Mouse (Mus musculus): ENCODE data around the gene Nuak1. TPM values are rescaled to one million over a fixed set of nuclear protein-coding genes. Genes with fewer than 3 reads are reported as not detected.

The Nuak1 gene
- 4.5 TPM for polyA plus RNA-seq (2014; fragmentation: Illumina TruSeq; extraction: RNeasy Lipid Tissue Mini Kit (QIAGEN cat#74804))

DNA sequence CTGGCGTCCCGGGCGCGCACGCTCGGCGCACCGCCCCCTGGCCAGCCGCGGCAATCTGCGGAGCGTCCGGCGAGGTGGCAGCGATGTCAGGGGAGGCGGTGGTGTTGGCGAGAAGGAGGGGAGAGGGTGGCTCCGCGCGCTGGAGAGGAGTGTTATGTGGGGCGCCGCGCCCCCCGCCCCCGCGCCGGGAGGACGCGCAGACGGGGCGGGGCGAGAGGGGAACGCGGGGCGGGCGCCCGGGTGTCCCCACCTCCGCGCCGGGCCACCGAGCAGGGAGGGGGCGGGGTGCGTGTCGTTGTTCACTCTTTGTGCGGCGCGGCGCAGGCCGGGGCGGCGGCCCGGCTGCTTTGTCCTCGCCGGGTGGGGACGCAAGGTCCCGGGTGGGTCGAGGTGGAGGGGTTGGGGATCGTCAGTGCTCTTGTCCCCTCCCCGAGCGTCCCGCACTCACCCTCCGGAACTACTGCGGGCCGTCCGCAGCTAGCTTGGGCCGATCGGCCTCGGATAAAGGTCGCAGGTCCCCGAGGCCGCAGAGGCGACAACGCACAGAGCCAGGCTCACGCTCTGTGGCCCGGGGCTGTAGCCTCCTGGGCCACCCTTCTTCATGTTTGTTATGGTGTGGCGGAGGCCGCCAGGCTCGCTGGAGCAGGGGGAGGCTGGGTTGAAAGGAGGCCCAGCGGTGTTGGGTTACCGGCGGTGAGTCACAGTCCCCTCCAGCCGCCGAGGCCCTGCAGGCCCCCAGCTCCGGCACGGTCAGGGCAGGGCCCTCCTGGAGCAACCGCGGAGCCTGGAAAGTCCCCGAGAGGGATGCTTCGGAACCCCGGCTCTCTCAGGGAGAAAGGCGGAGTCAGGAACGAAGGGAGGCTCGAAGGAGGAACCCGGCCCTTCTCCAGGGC is at the start of gene Nuak1:
TSS of gene Nuak1 (minus strand) at position 57 of the 893 bp plus-strand sequence.

Other genes starting within 250 kb of the Nuak1 start
- gene Ckap4, start 93.5 kb upstream of the Nuak1 start, polyA plus RNA-seq (2014; fragmentation: Illumina TruSeq; extraction: RNeasy Lipid Tissue Mini Kit (QIAGEN cat#74804)): 77.5 TPM
- 49.1 TPM for gene Tcp11l2, start 136.0 kb upstream of the Nuak1 start, polyA plus RNA-seq (2014; fragmentation: Illumina TruSeq; extraction: RNeasy Lipid Tissue Mini Kit (QIAGEN cat#74804))
- gene Polr3b, start 181.7 kb upstream of the Nuak1 start, polyA plus RNA-seq (2014; fragmentation: Illumina TruSeq; extraction: RNeasy Lipid Tissue Mini Kit (QIAGEN cat#74804)): 19.7 TPM